Mouse (Mus musculus) neural tube, embryonic 14.5 days (tissue): ENCODE measurements around the gene Trip11. TPM values are rescaled to one million over a fixed set of nuclear protein-coding genes. Genes with fewer than 3 reads are reported as not detected.
"Not testable (repeated sequence)": the region's sequence is repeated elsewhere in the genome, so short reads cannot be mapped to it uniquely, and the experiment has no call there.

Experiments
- ATAC-seq: fragments of 200-750 bp; cut with Nextera tagmentation; 2 replicates; pipeline ENCODE4 v1.8.0; 2017; ENCODE audit warnings: low read depth, mild to moderate bottlenecking, moderate TSS enrichment, moderate library complexity
- H3K27ac ChIP-seq: fragments of 300-500 bp; sonication (generic); 2 replicates; pipeline ENCODE4 v1.5.1; 2014; ENCODE audit warnings: low read depth, mild to moderate bottlenecking, control low read depth, low read length, moderate library complexity, mixed read lengths
- H3K27me3 ChIP-seq: fragments of 300-500 bp; sonication (generic); 2 replicates; pipeline ENCODE4 v1.6.1; 2014; ENCODE audit warnings: low read length; ENCODE audit not compliant: control insufficient read depth, insufficient read depth
- H3K36me3 ChIP-seq: fragments of 300-500 bp; sonication (generic); 2 replicates; pipeline ENCODE4 v1.6.1; 2014; ENCODE audit warnings: low read length, mixed read lengths; ENCODE audit not compliant: control insufficient read depth, insufficient read depth
- H3K4me1 ChIP-seq: fragments of 300-500 bp; sonication (generic); 2 replicates; pipeline ENCODE4 v1.6.1; 2014; ENCODE audit warnings: low read length; ENCODE audit not compliant: control insufficient read depth, insufficient read depth
- H3K4me2 ChIP-seq: fragments of 300-500 bp; sonication (generic); 2 replicates; pipeline ENCODE4 v1.6.1; 2014; ENCODE audit warnings: mild to moderate bottlenecking, low read depth, low read length, control low read depth
- H3K4me3 ChIP-seq: fragments of 300-500 bp; sonication (generic); 2 replicates; pipeline ENCODE4 v1.5.1; 2014; ENCODE audit warnings: low read depth, low read length, control low read depth, mixed read lengths
- H3K9ac ChIP-seq: fragments of 300-500 bp; sonication (generic); replicated peaks from 2 replicates; pipeline ENCODE4 v1.6.1; 2014; ENCODE audit warnings: low read depth, mild to moderate bottlenecking, control low read depth, low read length, mixed read lengths
- H3K9me3 ChIP-seq: fragments of 300-500 bp; sonication (generic); 2 replicates; pipeline ENCODE4 v1.6.1; 2016; ENCODE audit warnings: low read length; ENCODE audit not compliant: control insufficient read depth
- WGBS: fragments of 180-500 bp; shearing (Covaris S2); extraction: QIAGEN DNeasy Blood & Tissue Kit; methylation state at CpG from one replicate; pipeline ENCODE4 v1.1.7; 2014; 5-methylcytosine and 5-hydroxymethylcytosine counted together
- polyA plus RNA-seq: library from polyadenylated mRNA; unstranded; fragments of >200 nt; fragmentation: Nextera tagmentation; extraction: Ambion mirVana; gene quantifications from 2 replicates; pipeline ENCODE4 v1.2.1, GENCODE M21; 2014

Trip11 gene
- 18.9 and 31.9 TPM in 2 replicates for polyA plus RNA-seq

DNA sequence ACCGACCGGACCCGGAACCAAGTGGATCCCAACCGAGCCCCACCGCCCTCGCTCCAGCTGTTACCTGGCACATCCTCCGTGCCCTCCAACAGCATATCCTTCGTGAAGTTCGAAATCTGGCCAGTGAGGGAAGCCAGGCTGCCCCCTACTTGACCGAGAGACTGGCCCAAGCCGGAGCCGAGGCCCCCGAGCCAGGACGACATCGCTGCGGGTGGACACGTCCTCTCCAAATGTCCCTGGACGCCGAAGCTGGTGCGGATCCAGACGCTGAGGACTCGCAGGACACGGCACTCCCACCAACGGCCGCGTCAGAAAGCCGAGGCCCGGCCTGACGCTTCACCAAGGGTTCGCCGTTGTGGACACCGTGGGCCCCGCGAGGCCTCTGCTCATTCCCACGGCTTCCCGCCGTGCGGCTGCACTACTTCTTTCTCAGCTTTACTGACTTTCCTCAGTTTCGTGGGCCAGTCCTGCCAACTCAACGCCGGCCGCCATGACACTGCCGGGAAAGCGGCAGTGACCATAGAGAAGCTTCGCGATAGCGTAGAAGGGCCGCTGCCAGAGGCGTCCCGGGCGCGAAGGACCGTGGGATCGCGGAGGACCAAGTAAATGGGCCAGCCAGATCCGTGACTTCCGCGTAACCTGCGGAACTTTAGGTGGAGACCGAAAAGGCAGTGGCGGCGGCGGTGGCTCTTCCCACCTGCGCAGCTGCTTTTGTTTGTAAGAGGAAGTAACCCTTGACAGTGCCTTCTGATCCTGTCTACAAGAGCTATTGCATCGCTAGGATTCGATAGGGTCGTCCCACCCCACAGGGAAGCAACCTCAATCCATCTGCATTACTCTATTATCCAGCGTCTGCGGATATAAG lies at the start of gene Trip11:
Trip11 (minus strand) TSS at position 642 of the 865 bp plus-strand sequence.
- peak; percentile 97 for ATAC-seq
- H3K36me3 ChIP-seq: no peaks in the 10 kb centered on the region; the same call in 1 of the 2 replicates
- no peaks in the 10 kb centered on the region for H3K9me3 ChIP-seq
- under 1% methylated on average over 69 of the region's 69 CpGs for WGBS
- peak within 1 kb of the TSS; percentile 80 for H3K9ac ChIP-seq
- H3K27ac ChIP-seq: peak within 1 kb of the TSS; percentile 70; the same call in 1 of the 2 replicates
- H3K4me1 ChIP-seq: peaks cover 13% of the 10 kb centered on the region
- no peaks in the 10 kb centered on the region for H3K27me3 ChIP-seq
- peak within 1 kb of the TSS; percentile 86 for H3K4me3 ChIP-seq
- H3K4me2 ChIP-seq: peak within 1 kb of the TSS; percentile 87

GRCm38 (mm10) chr12:101958960-101959780 lies 46.1 kb upstream of the Trip11 start:
- H3K4me3 ChIP-seq, H3K9ac ChIP-seq, H3K9me3 ChIP-seq, H3K4me2 ChIP-seq, H3K27ac ChIP-seq, H3K4me1 ChIP-seq, H3K27me3 ChIP-seq, ATAC-seq, H3K36me3 ChIP-seq: not testable (repeated sequence)
- WGBS: 93% methylated on average over 5 of the region's 5 CpGs

GRCm38 (mm10) chr12:101958556-101958955 lies 45.5 kb upstream of the Trip11 start:
- no peak for ATAC-seq
- Histone ChIP-seq H3K4me2 (peak overlapping the region; percentile 27; the same call in 1 of the 2 replicates), H3K4me3 (peak overlapping the region; percentile 85; the same call in 1 of the 2 replicates), H3K9me3 (no peaks in the 10 kb centered on the region), H3K36me3 (no peaks in the 10 kb centered on the region), H3K9ac (no peak overlapping the region), H3K4me1 (peaks cover 4% of the 10 kb centered on the region; the same call in 1 of the 2 replicates), H3K27ac (no peak overlapping the region), H3K27me3 (no peaks in the 10 kb centered on the region)
- WGBS: 65% methylated on average over 9 of the region's 9 CpGs

GRCm38 (mm10) chr12:101957942-101958544 lies 45.0 kb upstream of the Trip11 start, which contains the start of gene Atxn3:
Gene Atxn3, minus strand, starts transcription at chr12:101958246.
- H3K27me3 ChIP-seq: no peaks in the 10 kb centered on the region
- no peaks in the 10 kb centered on the region for H3K9me3 ChIP-seq
- H3K4me2 ChIP-seq: peak within 1 kb of the TSS; percentile 67
- peak within 1 kb of the TSS; percentile 78 for H3K9ac ChIP-seq
- H3K4me1 ChIP-seq: peaks cover 4% of the 10 kb centered on the region; the same call in 1 of the 2 replicates
- H3K36me3 ChIP-seq: no peaks in the 10 kb centered on the region
- peak; percentile 99 for ATAC-seq
- WGBS: under 1% methylated on average over 53 of the region's 54 CpGs
- H3K4me3 ChIP-seq: peak within 1 kb of the TSS; percentile 85
- peak within 1 kb of the TSS; percentile 10 for H3K27ac ChIP-seq

DNA sequence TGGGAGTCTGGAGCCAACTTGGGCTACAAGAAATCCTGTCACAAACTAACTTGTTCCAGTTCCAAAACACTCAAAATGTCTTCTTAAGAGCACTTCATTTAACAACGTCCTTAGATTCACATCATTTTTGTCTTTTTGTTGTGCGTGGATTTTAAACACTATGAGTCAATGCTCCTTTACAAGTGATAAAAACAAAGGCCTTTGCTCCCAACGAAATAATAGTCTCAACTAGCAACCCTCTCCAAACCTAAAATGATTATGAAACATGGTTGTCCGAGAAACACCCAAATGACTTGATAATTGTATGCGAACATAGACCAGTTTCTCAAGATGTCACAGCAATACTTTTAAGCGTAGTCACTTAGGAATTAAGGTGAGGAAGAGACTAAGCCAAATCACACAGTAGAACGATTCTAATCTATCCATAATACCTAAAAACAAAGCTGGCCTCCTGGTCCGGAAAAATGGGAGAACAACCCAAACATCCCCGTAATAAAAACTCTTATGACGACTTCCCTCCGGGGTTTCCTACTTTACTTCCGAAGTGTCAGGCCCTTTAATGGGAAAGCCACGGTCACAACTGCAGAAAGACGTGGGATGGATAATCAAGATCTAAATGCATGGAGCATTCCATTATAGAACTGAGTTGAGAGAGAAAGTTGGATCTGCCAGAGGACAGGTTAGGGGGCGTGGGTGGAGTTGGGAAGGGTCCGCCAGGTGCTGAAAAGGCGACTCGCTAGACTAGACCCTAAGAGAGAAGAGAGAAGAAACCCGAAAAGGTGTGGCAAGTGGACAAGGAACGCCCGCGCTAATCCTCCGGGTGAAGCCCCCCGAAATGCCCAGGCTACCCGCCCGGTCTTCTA lies 44.2 kb upstream of the Trip11 start:
- H3K9ac ChIP-seq: peak overlapping the region; percentile 78
- peak overlapping the region; percentile 67 for H3K4me2 ChIP-seq
- H3K36me3 ChIP-seq: no peaks in the 10 kb centered on the region
- no peaks in the 10 kb centered on the region for H3K27me3 ChIP-seq
- no peaks in the 10 kb centered on the region for H3K9me3 ChIP-seq
- no peak; the same call in 1 of the 2 replicates for ATAC-seq
- 13% methylated on average over 26 of the region's 26 CpGs for WGBS
- H3K4me1 ChIP-seq: peaks cover 4% of the 10 kb centered on the region; the same call in 1 of the 2 replicates
- peak overlapping the region; percentile 10 for H3K27ac ChIP-seq
- peak overlapping the region; percentile 85 for H3K4me3 ChIP-seq

- H3K4me2 ChIP-seq, H3K36me3 ChIP-seq, H3K9ac ChIP-seq, H3K4me3 ChIP-seq, H3K27ac ChIP-seq, H3K27me3 ChIP-seq, H3K4me1 ChIP-seq, ATAC-seq, H3K9me3 ChIP-seq: not testable (repeated sequence)
- WGBS: 96% methylated on average over 8 of the region's 8 CpGs
Measured at GRCm38 (mm10) chr12:101955821-101956220, 42.8 kb upstream of the Trip11 start.

DNA sequence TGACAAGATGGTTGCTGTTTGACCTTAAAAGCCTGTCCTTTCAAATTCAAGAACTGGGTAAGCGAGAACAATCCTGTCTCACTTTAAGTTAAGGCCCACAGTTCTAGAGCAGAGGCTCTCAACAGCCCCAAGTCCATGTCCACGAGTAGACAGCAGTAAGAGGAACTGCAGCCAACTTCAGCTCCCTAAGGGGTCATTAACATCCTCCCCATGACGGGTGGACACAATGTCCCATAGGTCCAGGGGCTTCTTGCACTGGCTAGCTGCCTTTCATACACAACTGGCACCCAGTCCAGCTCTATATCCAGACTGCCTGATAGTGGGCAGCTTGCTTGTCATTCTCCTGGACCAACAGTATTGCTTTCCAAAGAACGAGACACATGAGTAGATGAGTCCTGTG lies 35.7 kb upstream of the Trip11 start:
- Histone ChIP-seq H3K27ac (no peak overlapping the region), H3K4me1 (no peaks in the 10 kb centered on the region), H3K4me2 (no peak overlapping the region), H3K9me3 (no peaks in the 10 kb centered on the region), H3K36me3 (peaks cover 9% of the 10 kb centered on the region; the same call in 1 of the 2 replicates), H3K4me3 (no peak overlapping the region), H3K27me3 (no peaks in the 10 kb centered on the region), H3K9ac (no peak overlapping the region)
- 74% methylated on average over 4 of the region's 4 CpGs for WGBS
- no peak for ATAC-seq

GRCm38 (mm10) chr12:101947986-101948385 lies 34.9 kb upstream of the Trip11 start:
- no peaks in the 10 kb centered on the region for H3K27me3 ChIP-seq
- no peak overlapping the region for H3K4me3 ChIP-seq
- no peak overlapping the region for H3K9ac ChIP-seq
- H3K4me1 ChIP-seq: no peaks in the 10 kb centered on the region
- H3K4me2 ChIP-seq: no peak overlapping the region
- no peak overlapping the region for H3K27ac ChIP-seq
- no peaks in the 10 kb centered on the region for H3K9me3 ChIP-seq
- 86% methylated on average over 8 of the region's 8 CpGs for WGBS
- H3K36me3 ChIP-seq: peaks cover 9% of the 10 kb centered on the region; the same call in 1 of the 2 replicates
- no peak for ATAC-seq
